Mouse (Mus musculus) right cerebral cortex, adult 2 months (tissue): ENCODE results near the gene Traf6.
"Not testable (repeated sequence)": the region's sequence is repeated elsewhere in the genome, so short reads cannot be mapped to it uniquely, and the experiment has no call there.

Source experiments
- DNase-seq, 2 experiments: peaks; one replicate each; pipeline ENCODE4 v3.0.0; 2021 to 2022; ENCODE audit warnings: low spot score in 2 of 2

Gene Traf6

DNA sequence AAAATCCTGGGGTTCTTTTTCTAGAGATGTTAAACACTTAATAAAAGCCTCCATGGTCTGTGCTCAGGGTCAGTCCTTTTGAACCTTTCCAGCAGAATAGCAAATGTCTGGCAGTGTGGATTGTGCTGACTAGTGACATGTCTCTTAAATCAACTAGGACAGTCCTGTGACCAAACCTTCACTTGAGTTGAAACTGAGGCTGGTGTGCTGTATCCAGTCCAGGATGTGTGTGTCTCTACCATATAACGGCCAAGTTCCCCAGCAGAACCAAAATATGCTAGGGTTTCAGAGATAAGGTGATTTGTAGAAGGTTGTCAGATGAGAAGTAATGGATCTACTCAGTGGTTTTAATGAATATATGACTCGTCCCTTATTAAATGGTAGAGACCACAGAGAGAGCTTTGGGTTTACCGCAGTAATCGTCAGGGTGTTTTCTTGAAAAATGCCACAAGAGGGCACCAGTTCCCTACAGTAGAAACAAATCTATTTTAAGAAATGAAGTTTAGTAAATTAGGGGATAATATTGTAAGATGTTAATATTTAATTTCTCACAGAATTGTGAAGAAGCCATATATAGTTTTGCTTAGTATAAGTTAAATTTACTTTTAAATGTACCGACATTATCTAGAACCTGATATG, 15.5 kb downstream of the Traf6 start:
- peak; percentile 30 to 58 for DNase-seq

DNA sequence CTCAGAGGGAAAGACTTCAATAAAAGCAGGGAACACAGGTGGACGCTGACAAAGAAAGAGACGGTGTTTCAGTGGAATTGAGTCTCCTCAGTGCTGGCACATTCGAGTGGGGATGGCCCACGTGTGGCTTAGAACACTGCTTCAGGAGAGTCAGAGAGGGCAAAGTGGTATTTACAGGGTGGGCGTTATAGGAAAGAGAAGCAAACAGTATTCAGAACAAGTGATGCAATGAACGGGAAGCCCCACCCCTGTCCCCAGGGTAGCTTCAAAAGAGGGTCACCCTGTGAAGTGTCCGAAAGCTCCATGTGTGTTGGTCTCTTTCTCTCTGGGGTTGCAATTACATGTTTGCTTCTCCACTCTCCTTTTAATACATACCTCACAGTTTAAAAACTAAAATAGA, 17.4 kb downstream of the Traf6 start:
- DNase-seq = no peak

DNA sequence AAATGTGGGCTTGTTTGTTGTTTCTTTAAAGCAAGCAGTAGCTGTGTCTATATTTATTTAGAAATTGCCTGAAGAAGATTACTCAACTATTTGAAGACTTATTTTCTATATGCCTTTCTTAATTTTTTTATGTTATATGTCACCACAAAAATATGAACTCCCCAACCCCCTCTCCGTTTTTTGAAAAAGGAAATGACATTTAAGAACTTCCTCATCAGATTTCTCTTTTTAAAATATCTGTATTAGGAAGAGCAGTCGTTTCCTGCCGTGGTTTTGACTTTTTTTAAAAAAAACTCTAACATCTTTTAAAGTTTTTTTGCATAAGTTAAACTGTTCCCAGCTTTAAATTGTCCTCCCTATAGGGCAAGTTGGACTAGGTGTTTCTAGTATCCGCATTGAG, 21.1 kb downstream of the Traf6 start:
- no peak for DNase-seq

DNA sequence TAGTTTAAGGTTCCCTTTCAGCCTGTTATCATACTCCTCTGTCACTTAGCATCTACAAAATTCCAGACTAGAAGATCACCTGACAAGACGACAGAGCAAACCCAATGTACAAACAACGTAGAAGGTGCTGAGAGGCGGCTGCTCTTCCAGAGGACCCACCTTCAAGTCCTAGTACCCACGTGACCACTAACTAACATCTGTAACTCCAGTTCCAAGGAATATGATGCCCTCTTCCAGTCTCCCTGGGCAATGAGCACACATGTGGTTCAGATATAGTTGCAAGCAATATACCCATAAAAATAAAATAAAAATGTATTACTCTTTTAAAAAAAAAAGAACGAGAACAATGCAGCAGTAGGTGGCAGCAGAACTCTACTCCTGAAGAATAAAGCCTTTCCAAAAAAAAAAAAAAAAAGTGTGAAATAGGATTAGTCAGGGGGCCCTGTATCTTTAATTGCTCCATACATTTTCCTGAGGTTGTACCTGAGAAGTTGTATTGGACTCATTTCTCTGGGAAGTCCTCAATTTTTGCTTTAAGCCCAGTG, 27.8 kb downstream of the Traf6 start:
- DNase-seq = peak in 1 of 2 experiments; percentile 38

DNA sequence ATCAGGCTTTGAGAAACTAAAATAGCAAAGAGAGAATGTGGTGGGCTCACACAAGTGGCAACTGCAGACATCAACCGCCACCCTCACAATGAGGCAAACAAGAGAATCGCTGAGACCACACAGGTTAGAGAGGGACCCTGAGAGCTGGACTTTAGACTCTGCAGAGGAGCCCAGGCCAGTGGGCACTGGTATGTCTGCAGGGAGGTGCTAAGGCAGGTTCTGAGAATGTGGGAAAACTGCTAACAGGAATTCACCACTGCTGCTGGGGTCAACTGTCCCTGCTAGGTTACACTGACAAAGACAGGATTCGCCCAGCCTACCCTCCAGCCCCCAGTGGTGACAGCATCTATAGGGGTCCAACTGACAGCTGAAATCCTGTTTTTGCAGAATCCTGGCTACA, 33.4 kb downstream of the Traf6 start:
- no peak for DNase-seq

DNA sequence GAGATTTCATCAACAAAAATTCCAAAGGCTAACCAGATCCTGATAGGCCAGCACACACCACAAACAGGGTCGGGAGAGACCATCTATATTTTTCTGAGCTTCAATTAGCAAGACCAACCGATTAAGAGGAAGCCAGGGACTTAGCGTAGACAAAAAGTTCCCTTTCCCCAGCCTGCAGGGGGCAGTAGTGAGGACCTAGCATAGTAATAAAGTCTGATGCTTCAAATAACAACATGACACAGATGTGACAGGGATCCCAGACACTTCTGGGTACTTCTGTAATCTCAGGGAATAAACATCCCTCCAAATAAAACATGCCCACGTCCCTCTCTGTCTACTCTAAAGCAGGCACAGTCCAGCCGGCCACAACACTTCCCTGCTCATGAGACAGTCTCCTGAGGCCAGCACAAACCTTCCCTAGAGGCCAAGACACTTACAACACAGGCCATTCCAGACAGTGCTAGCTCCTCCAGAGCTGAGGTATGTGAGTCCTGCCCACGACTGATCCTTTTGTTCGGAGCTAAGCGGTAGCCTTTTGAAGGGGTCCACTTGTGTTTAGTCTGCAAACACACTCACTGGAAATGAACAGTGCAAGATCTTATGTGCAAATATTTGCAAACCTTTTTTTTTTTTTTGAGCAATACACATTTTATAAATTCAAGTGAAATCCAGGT, 37.6 kb downstream of the Traf6 start:
- DNase-seq = no peak

DNA sequence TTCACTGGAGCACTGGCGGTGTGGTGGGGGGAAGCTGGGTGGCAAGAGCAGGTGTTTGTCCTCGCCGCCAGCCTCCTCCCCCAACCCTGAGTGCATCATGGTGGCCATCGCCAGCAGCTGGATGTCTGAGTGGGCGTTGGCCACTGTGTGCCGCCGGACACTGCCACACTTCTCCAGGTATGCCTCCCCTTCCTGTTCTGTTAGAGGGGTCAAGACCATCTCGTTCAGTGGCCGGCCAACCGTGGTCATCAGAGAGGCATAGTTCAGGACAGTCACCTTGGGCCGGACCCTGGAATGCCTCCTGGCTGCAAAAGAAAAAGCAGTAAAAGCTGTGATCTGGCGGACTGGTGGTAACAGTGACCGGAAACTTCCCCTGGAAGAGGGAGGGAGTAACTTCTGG, 38.9 kb downstream of the Traf6 start:
- DNase-seq = no peak

DNA sequence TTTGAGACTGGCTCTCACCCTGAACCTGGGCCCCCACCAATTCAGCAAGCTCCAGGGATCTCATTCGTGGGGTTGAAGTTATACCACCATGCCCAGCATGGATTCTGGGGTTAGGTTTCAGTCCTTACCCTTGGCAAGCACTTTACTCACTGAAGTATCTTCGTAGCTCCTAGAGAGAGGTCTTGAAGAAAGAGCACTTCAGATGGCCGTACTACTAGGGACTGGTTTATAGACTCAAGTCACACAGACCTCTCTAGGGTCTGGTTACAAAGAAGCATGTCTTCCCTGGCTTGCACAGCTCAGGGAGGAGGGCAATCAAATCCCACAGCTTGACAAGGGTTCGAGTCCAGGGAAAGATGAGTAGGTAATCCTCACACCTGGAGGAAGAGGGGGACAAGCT, 43.6 kb downstream of the Traf6 start:
- no peak for DNase-seq

DNA sequence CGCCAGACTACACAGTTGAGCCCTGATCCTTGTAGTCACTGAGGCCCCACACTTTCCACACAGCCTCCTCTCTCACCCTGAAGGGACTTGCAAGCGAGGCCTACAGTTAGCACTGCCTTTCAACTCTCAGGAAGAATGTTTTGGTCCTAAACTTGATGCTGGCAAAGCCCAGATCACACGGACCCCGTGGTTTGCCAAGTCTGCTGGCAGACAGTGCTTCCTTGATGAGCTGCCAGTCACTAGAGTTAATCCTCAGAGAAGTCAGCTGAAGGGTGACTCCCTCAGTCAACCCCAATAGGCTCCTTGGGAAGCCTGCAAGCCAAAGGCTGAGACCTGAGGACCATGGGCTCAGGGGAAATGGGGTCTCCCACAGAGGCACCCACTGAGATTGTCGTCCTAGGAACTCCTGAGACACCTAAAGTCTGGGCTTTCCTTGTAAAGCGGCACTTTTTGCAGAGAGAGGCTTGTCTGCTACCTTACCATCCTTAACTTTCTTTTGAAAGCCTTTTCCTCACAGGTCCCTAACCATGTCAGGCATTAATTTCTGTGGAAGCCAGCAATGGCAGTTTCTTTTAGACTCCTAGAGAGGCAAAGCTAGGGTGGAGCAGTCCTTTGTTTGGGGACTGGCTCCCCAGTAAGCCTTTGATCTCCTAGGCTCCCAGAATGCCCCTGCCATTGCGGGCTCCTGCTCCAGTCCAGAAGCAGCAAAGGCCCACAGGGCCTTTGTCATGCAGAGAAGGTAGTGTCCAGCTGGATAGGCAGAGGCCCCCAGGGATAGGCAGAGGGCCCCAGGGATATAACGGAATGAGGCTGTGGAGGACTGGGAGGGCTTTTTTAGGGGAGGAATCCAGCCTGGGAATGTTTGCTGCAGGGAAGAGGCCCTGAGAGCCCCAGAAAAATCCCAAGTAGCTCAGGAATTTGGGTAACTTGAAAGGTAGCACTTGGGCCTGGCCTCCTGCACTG, 44.4 kb downstream of the Traf6 start:
- no peak for DNase-seq

DNA sequence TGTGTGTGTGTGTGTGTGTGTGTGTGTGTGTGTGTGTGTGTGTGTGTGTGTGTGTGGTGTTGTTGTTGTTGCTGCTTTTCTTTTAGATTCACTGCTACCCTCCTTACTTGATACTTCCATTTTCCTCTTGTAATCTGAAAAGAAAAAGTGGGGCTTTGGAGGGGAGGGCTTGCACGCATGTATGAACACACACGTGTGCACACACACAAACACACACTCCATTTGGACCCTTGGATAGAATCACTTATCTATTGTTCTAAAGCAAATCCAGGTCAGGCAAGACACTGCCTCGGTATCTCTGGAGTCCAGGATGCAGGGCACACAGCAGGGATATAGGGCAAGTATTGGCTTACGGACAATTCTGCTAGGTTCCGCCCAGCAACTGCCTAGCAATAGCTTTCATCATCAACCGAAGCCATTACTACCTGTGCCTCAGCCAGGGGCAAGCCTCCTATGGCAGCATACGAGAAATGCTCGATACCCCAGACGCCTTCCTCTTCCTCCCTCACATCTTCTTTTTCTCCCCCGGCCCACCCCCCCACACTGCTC, 45.2 kb downstream of the Traf6 start:
- DNase-seq = no peak

DNA sequence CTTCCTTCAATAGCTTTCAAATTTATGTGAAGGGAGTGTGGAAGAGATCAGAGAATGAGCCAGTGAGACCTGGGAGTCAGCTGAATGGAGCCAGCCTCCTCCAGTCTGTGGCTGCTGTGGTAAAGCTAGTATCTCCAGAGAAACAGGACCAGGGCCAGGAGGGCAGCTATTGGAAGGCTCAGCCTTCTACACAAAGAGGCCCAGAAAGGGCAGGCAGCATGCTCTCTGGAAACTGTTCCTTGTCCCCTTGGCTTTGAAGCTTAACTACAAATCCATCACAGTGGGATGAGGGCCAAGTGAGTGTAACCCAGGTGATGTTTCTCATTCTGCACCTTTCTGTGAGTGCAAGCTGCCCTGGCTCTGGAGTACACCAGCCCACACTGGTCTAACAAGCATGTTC, 49.6 kb downstream of the Traf6 start:
- no peak for DNase-seq

DNA sequence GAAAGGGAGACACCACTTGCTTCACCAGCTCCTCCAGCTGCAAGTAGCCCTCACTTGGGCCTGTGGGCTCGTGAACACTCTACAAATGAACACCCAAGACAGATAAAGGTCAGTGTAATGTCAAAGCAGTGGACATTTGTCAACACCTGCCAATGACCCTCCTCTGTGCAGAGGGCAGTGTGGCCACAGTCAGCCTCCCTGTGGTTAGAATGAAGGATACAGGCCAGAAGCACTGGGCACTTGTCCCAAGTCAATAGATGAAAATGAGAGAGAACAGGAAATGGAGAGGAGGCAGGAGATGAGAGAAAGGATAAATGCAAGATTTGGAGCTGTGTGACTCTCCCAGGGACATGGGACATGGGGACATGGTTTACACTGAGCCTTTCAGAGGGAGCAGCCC, 51.2 kb downstream of the Traf6 start:
- DNase-seq = no peak

DNA sequence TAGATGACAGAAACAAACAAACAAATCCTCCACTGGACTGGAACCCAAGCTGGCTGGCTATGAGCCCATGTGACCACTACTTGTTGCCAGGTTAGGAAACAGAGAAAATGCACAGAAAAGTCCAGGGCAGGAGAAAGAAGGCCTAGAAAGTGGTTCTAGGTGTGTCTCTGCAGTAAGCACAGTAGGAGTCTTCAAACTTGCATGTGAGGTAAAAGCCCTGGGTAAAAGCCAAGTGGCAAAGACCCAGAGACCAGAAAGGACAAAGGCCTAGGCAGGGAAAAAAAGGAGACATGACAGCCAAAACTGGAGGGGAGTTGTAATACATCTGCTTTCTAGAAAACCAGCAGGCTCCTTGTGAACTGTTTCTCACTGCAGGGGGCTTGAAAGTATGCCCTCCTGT, 52.7 kb downstream of the Traf6 start:
- no peak for DNase-seq

DNA sequence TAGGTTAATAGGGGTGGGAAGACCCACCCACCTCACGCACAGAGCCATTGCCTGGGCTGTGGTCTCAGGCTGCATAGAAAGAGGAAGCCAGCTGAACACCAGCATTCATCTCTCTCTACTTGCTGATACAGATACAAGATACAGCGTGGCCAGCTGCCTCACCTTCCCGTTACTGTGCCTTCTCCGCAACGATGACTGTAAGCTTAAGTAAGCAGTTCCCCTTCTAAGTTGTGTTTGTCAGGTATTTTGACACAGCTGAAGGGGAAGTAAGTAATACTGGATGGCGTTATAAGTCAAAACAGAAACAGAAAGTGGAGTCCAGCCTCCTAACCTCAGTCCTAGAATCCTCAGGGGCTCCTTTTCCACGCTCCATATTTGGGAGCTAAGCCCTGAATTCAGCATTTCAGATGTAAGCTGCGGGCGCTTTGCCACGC, 54.6 kb downstream of the Traf6 start:
- DNase-seq = no peak

DNA sequence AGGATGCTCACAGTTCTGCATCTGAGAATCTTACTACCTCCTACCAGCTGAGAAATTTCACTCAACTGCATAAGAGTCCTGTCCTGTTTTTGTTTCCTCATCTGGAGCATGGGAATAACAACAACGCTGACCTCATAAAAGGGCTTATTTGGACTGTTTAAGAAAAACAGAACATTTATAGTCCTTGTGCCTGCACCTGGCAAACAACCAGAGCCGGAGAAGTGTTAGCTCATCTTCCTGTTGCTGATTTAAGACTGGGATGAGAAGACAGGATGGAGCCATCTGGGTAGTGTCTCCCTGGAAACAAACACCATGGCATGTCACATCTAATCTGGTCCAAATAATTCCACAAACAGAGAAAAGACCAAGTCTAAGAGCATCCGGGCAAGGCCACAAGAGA, 55.3 kb downstream of the Traf6 start:
- DNase-seq = peak; percentile 30 to 40

DNA sequence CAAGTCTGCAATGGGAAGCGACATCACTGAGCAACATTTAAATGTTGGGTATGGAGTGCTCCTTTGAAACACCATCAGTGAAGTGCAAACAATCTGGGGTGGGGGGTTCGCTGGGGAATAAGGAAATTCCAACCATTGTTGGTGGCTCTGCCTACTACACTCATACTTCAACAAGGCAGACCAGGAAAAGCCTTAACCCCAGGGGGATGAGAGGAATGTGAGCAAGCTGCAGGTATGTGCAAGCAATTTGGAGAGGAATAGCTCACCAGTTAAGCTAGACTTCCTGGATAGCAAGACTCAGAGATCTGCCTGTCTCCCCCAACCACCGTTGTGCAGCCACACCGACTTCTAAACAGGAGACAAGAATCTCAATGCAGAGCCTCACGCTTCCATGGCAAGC, 61.7 kb downstream of the Traf6 start:
- no peak for DNase-seq

DNA sequence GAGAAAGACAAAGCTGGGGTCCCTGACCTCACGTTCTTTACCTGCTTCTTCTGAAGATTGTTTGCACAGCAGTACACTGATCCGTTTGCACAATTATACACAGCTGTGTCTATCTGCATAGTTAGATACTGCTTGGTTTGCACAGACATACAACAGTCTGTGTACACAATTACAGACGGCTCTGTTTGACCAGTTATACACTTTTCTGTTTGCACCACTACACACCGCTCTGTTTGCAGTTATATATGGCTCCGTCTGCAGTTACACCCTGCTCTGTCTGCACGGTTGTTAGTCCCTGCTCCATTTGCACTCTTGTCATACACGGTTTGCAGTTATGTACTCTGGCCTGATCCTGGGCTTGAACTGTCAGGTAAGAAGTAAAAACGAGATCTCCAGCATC, 63.4 kb downstream of the Traf6 start:
- no peak for DNase-seq

DNA sequence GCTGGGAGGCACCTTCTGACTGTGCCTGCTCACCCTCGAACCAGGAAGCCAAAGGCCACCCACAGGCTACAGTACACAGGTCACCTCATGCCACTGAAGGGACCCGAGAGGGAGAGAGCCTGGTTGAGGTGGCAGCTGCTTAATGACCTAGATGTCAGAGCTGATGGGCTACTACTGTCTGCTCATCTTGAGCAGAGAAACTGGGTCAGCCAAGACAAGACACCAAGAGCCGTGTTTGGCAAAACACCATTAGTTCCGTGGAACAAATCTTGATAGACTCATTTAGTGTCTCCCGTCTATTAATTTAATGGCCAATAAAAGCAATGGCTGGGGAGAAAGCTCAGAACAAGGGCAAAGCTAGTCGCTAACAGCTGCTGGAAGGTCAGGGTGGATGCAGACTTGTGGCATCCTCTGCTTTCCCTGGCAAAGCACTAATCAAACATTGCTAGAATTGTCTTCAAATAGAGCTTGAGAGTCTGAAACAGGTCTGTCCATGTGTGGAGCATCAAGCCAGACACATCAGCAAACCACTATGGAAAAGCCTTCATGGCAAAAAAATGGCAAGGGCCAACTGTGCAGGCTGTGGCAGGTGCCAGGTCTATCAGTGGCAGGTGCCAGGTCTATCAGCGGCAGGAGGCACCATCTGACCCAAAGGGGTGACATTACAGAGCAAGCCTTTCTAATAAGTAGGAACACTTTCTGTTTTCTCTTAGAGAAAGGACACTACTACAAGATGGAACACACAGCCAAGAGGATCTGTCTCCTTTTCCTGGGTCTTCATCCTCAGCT, 64.0 kb downstream of the Traf6 start:
- DNase-seq = no peak

DNA sequence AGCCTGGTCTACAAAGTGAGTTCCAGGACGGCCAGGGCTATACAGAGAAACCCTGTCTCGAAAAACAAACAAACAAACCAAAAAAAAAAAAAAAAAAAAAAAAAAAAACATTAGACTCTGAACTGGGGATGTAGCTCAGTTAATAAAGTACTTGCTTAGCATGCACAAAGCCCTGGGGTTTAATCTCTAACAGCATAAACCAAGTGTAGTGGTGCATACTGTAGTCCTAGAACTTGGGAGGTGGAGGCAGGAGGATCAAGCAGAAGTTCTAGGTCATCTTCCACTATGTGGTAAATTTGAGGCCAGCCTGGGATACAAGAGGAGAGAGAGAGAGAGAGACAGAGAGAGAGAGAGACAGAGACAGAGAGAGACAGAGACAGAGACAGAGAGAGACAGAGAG, 67.4 kb downstream of the Traf6 start:
- DNase-seq = not testable (repeated sequence)

DNA sequence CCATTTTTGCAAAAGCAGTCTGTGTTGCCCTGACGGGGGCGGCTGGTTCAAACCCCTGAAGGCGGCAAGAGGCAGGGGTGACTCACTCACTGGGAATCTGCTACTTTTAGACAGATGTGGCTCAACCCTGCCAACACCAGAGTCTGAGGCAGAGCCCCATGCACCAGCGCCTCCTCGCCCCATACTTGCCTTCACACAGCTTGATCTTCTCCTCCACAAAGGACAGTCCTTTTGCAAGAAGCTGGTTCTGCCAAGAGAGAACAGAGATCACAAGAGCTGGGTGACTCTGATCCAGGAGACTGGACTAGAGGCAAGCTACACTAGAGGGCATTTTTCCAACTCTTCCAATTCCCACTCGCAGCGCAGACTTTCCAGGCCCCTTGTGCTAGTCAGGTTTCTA, 68.3 kb downstream of the Traf6 start:
- no peak for DNase-seq
